Mouse (Mus musculus) megakaryocyte progenitor cell, adult 5-6 weeks (primary cell): ENCODE data around the gene Zfp831. TPM values are rescaled to one million over a fixed set of nuclear protein-coding genes. Genes with fewer than 3 reads are reported as not detected.

Source experiments
- ATAC-seq: replicated peaks from 2 replicates; pipeline ENCODE4 v1.8.0; 2016; ENCODE audit warnings: mild to moderate bottlenecking, moderate TSS enrichment, inconsistent platforms; ENCODE audit not compliant: poor library complexity
- total RNA-seq, 2 experiments: library from RNA; stranded (forward) in 1 of 2; stranded (reverse) in 1 of 2; fragments of 157-497, 149-512 nt in 1 of 2; fragments of 200-1000 nt in 1 of 2; gene quantifications; 2 replicates each; pipeline versions ENCODE4 v1.2.3 to v1.2.4; 2015 to 2017

Zfp831 gene
- 0.76 and 1.5 TPM in 2 replicates for total RNA-seq (2015)
- 0.67 and 1.1 TPM in 2 replicates for total RNA-seq (2017)

DNA sequence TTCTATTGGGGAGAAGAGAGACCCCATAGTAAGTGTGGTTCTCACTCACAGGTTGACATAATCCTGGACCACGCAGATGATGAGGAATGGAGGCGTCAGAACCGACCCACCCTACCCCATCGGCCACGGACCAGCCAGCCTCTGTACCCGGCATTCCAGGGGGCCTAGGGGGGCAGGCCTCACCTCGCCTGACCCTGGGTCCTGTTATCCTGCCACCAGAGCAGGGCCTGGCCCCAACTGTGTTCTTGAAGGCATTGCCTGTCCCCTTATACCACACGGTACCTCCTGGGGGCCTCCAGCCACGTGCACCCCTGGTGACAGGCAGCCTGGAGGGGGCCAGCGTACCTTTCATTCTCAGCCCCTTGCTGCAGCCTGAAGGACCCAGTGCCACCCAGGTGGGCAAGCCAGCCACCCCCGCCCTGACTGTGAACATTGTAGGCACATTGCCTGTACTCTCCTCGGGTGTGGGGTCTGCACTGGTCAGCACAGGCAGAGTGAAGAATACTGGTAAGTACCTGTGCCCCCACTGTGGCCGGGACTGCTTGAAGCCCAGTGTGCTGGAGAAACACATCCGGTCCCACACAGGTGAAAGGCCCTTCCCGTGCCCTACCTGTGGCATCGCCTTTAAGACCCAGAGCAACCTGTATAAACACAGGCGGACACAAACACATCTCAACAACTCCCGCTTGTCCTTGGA, at the start of gene Zfp831:
Zfp831 (plus strand) TSS at position 87 of the 697 bp plus-strand sequence.
- no peak for ATAC-seq

DNA sequence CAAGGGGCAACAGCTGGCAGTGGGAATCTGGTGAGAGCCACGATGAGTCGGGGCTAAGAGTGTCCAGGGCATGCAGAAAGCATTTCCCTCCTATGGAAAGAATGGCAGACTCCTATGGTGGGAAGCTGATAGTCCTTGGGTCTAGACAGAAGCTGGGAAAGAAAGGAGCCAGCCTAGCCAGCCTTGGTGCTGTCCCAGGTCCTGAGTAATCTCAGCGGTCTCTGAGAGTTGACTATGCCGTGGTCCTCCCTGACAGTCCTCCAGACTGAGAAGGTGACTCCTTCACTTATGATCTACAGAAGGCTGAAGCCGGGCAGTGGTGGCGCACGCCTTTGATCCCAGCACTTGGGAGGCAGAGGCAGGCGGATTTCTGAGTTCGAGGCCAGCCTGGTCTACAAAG, 48.4 kb upstream of the Zfp831 start:
- peak; percentile 54 for ATAC-seq

DNA sequence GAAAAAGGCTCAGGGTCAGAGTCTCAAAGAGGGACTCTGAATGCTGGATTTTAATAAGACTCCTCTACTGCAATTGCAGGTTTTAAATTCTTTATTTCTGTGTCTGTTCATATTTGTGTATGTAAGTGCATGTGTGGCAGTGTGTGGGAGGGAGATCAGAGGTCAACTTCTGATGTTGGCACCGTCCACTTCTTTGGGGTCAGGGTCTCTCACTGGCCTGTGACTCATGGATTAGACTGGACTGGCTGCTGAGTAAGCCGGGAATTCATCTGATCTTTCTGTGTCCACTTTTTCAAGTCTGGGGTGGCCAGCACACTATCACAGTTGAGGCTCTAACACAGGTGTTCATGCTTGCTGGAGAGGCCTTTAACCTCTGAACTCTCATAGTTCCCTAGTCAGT, 47.7 kb upstream of the Zfp831 start:
- no peak for ATAC-seq

DNA sequence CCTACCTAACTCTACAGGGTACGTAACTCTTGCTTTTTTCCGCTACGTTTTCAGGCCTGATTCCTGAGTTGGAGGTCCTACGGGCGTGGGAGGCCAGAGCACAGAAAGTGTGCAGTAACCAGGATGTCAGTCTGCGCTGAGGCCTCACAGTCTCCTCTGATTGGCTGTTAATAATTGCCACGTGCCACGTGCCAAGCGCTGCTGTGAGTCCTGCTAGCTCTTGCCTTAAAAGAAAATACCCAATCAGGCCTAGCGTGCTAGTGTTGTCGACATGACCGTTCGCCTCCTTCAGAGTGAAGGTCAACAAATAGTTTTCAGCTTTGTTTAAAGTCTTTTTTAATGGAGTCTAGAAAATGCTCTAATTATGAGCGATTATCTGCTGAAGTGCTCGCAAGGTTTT, 46.9 kb upstream of the Zfp831 start:
- ATAC-seq: no peak

DNA sequence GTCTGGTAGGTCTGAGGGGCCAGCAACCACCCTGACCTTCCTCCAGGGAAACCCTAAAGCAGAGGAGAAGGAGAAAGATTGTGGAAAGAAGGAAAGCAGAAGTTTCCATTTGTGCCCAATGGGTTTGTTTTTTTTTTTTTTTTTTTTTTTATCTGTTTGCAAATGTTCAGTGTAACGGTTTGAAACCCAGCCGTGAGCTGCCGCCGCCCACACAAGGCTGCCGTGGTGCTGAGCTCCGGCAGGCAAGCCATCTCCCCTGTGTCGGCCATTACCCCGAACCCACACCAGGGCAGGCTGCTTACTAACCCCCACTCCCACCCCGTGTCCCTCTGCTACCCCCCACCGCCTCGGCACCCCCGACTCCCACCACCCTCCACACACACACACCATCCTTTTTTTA, 44.9 kb upstream of the Zfp831 start:
- peak; percentile 51 for ATAC-seq

DNA sequence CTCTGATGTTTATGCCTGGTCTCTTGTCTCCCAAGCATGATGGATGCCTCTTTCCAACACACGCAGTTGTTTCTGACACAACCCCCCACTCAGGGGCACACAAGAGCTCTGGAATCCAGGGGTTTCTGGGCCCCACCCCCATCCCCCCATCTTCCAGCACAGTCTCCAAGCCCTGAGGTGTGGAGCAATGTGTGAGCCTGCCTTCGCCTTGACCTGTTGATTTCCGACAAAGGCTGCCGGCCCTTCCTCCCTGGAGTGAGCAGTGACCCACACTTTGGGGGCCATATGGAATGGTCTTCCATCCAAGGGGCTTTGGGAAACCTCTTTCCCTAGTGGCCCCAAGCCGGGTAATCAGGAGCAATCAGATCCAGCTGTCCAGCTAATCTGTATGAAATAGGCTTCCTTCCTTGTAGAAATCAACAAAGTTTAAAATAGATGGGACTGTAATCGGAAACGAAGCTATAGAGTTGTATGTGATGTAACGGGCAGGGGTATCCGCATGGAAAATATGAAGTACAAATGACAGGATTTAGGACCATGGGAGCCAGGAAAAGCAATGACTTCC, 44.2 kb upstream of the Zfp831 start:
- no peak for ATAC-seq

DNA sequence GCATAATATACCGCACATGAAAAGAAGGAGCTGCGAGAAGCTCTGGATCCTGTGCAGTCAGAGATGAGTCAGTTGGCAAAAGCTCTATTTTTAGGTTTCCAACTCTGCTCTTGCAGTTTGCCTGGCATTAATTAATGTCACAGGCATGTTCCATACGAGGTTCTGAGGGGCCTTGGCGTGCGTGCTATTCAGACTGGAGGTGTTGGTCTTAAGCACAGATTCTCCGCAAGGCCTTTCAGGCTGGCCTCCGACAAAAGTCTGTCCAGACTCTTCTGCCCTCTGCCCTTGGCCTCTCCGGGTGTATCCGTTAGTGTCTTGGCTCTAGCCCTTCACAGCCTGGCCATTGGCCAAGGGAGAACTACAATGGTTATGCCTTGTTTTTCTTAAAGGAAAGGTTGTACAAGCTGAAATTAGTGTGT, 43.5 kb upstream of the Zfp831 start:
- no peak for ATAC-seq

DNA sequence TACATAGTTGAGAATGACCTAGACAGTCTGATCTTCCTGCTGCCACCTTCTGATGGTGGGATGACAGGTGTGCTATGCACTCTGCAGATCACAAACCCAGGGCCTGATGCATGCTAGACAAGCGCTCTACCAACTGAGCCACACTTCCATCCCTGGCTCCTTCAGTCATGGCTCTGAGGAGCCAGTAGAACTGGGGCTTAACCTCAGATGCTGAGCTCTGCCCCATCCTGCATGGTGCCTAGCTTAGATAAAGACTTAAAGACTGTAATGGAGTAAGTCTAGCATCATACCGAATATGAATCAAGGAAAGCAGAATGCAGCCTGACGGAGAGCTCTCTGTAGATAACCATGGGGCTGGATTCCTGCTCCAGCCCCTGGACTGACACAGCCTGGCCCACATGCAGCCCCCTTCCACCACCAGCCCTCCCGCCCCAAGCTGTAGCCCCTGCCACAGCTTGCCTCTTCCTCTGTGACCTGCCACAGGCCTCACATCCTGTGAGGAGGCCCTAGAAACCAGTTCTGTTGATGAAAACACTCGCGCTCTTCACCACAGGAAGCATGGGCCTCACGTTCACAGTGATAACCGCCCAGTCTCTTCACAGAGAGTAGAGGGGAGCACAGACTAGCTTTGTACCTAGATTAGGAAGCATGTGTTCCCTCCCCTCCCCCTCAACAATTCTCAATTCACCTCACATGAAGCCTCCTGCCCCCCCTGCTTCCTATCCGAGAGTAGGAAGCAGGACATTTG, 41.2 kb upstream of the Zfp831 start:
- ATAC-seq: peak; percentile 80

DNA sequence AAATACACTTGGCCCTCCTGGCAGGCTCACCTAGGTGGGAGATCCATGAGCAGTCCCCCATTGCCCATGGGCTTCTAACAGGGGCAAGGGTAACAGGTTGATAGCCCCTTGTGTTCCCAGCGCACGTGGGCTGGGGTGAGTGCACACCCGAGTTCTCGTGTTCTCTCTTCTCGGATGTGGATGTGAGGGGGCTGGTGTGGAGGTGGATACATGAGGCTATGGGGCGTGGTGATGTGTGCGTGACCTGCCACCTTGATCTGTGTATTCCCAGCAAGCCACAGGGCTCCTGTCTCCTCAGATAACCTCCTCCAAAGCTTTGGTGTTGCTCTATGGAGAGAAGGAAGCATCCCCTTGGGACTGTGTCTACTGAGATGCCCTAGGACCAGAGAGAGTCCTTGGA, 40.0 kb upstream of the Zfp831 start:
- no peak for ATAC-seq

DNA sequence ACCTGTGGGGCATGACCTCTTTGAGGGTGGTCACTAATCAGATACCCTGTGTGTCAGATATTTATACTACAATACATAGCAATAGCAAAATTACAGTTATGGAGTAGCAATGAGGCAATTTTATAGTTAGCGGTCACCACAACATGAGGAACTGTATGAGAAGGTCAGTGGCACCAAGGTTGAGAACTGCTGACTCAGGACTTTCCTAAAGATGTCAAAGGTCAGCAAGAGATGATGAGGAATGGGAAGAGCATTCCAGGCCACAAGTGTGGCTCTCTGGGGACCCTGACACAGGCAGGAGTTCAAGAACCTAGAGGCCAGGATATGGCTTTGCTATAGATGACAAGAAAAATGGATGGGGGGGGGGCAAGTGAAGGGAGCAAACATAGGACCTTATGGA, 38.3 kb upstream of the Zfp831 start:
- no peak for ATAC-seq

DNA sequence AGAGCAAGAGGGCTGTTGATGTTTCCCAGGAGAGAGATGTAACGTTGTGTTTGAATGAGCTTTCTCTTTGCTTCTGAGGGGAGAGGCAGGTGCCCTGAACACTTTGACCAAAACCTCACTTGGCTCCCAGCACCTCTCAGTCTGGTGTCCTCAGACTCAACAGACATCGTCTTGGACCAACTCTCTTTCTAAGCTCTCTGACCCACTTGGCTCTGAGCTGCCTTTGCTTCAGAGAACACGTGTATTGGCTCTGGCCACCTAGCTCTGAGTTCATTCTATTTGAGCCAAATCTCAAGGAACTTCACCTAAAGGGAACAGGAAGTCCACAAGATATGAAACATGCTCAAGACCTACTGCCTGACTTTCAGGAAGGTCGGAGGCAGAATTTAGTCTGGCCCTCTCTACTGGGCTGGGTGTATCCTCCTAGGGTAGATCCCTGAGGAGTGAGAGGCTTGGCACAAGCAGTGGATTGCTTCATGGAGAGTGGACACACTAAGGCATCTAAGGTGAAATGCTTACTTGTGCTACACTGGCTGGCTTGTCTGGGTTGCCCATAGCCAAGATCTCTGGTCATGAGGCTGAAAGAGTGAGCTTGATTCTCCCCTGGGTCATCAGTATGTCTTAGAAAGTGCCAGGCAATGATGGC, 37.8 kb upstream of the Zfp831 start:
- ATAC-seq: no peak

DNA sequence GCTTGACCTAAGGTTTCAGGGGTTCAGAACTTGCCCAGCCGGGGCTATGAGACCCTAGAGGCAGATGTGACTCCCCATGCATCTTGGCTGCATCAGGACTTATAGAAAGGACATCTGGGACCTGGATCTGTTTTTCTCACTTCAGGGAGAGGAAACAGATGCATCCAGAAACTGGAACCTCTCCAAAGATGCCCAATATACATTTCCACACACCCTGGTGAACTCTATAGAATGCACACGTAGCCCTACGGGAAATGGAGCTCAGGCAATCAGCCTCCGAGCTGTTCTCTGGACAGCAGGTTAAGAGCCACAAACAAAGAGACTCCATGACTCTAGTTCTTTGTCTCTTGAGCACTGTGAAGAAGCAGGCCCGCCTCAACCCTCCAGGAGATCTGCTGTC, 37.0 kb upstream of the Zfp831 start:
- no peak for ATAC-seq

DNA sequence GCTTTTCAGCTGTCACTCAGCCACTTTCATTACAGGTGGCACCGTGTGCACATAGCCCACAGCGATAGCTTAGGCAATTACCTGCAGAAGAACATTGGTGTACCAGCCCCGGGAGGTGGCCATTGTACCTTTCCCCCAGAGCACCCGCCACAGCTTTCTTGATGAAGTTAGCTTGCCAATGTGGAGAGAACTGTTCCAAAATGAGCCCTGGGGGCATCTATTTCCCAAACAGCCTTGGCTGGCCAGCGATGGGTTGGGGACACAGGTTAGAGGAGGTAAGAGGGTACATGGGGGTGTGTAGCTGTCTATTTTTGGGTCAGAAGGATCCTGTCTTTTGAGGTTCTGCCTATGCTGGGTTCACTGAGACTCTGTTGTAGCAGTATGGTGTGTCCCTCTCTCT, 33.4 kb upstream of the Zfp831 start:
- ATAC-seq: no peak

DNA sequence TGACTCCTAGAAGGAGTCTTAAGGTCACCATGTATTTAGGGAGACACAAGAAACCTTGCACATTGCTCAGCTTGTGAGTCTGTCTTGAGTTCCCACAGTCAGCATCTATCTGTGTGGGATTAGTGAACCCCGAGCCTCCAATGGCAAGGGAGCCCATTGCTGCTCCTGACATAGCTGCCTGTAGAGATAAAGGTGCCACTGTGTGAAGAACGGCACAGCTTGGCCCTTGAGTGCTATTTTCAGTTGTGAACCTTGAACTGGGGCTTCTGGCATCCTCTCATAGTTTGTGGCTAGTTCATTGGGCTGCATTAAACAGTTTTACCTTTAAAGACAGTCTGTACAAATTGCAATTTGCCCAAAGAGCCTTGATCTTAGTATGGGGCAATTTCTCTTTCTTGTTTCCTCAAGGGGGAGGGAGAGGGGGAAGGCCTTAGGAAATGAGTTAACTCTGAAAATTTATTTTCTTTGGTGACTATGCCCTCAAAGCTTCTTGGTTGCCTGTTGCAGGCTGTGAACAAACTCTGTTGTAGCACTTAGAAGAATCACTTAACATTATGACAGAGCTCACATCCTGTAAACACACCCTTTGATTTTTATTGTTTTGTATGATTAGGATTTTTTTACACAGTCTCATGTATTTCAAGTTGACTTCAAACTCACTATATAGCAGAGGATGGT, 30.8 kb upstream of the Zfp831 start:
- ATAC-seq: peak; percentile 32

DNA sequence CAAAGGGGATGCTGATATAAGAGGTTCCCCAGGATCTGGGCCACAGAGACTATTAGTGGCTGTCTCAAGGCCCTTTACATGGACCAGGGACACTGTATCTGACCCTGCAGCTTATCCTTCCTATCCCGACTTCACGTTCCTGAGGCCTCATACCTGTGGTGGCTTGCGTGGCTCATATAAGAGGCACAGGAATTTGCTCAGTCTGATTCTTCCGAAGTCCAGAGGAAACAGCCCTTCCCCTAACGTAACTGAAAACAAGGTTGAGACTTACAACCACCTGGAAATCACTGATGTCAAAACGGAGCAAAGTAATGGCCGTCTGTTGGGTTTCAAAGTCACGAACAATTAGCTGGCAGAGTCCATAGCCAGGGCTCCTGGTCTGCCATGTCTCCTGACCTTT, 30.1 kb upstream of the Zfp831 start:
- ATAC-seq: no peak

DNA sequence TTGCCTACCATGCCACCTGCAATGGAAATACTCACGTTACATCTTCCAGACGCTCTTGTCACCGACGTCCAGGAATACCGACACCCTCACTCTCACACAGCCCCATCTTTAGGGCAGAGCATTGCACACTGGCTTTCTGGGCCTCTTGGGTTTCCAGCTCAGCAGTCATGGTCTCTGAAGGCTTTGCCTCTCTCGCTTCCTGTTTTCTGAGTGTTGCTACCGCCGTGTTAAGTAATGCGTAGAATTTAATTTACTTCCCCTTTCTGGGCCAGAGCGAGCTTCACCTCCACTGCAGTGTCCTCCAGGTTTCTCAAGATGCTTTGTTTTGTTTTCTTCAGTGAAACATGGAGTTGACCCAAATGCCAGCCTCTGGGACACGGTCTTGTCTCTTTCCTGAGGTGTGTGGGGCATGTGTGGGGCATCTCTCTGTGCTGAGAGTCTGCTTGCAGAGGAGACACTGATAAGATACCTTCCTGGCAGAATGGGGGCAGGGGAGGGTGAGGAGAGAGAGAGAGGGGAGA, 29.4 kb upstream of the Zfp831 start:
- peak; percentile 85 for ATAC-seq

DNA sequence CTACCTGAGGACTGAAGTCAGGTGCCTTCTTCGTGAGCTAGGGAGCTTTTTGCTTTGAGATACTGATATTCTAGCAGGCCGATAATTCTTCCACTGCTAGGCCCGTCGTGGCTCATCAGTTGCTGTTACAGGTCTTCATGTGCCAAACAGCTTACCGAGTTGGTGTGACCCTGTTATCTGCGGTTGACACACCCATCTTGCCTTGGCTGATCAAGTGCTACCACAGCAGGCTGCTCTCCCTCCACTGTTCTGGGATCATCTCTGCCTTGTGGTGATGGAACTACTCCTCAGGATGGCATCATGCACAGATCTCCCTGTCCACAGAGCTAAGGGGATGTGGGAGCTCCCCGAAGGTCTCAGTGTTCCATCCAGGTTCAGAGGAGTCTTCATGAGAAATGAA, 21.5 kb upstream of the Zfp831 start:
- peak; percentile 92 for ATAC-seq

DNA sequence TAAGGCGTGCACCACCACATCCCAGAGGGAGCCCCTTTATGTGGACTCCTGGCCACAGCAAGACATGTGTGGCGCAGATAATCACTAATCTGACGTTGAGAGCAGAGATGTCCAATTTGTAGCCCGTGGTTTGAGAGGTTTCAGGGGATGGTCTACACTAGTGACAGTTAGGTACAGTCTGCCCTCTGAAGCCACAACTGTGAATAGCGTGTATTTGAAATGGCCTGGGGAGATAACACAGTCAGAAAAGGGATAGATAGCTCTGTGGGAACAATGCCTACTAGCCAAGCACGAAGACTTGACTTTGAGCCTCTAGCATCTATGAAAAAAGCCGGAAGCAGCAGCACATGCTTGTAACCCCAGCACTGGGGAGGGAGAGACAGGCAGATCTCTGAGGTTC, 18.9 kb upstream of the Zfp831 start:
- peak; percentile 64 for ATAC-seq

DNA sequence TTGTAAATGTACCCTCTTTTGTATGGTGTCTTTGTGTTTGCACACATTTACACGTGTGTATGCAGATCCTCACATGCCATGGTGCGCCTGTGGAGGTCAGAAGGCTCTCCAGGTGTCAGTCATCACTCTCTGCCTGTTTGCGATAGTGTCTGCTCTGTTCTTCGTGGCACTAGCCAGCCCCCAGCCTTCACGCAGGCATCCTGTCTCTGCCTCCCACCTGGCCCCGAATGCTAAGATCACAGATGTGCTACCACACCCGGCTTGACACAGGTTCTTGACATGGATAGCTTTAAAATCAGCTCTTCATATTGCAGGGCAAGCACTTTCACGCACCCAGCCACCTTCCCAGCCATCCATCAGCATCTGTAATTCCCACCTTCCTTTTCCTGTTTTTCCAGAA, 16.3 kb upstream of the Zfp831 start:
- no peak for ATAC-seq

DNA sequence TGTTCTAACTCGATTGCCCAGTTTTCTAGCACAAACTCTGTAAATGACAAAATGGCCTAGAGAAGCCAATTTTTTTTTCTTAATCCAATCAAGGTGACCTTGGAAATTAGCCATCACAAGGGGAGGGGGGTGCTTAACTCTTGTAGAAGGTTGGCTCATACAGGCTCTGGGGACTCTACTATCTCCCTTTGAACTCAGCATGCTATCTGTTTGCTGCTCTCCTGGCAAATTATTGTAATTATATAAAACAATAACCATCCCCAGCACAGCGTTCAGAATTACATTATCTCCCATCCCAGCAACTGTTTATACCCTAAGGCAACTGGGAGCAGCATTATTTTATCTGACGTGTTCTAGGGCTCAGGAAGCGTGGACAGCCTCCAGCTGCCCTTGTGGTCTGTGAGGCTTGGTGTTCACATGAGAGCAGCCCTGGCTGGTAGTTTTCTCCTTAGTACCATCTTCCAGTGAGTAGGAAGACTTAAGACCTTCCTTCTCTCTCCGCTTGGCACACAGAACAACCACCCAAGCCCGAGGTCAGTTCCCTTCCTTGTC, 14.0 kb upstream of the Zfp831 start:
- ATAC-seq: peak; percentile 74

DNA sequence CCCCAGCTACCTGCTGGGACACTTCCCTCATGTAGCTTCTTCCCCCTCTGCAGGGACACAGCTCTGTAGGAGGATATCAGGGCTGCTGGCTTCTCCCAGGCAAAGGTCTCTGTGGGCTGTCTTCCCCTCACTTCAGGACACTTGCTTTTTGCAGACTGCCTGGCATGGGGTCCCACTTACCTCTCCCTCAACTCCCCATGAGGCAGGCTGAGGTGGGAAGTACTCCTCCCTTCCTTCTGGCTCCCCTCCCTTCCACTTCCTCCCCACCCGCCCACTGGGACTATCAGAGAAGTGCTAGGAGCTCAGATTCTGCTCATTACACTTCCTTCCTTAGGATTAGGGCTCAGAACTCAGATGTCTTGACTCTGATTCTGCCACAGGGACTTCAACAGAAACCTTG, 6.6 kb upstream of the Zfp831 start:
- ATAC-seq: peak; percentile 16; the same call in 1 of the 2 replicates
